Mouse (Mus musculus) megakaryocyte-erythroid progenitor cell, adult 5 weeks (primary cell): ENCODE data around the gene Mtcp1. TPM values are rescaled to one million over a fixed set of nuclear protein-coding genes. Genes with fewer than 3 reads are reported as not detected.

ENCODE experiments used
- polyA plus RNA-seq: library from polyadenylated mRNA; stranded (reverse); fragments of >175 nt; gene quantifications from 2 replicates; pipeline ENCODE4 v1.2.3, GENCODE M21; 2012

The Mtcp1 gene
- 0.26 and 0.30 TPM in 2 replicates for polyA plus RNA-seq

GRCm38 (mm10) chrX:75415936-75416785, at the start of gene Mtcp1, which contains the start of the genes Cmc4 and Brcc3:
TSS of gene Mtcp1 (minus strand) at chrX:75416588.
TSS of gene Cmc4 (minus strand) at chrX:75416584.
TSS of gene Brcc3 (plus strand) at chrX:75416628.

GRCm38 (mm10) chrX:75382195-75382771, 34.1 kb downstream of the Mtcp1 start, which contains the start of the genes Fundc2 and F8:
TSS of gene Fundc2 (plus strand) at chrX:75382399.
TSS of gene F8 (minus strand) at chrX:75382615.

Other genes starting within 250 kb of the Mtcp1 start
- 1.7 and 2.3 TPM in 2 replicates for gene Fundc2, start 34.2 kb downstream of the Mtcp1 start, polyA plus RNA-seq
- 0.05 TPM in 1 of 2 replicates, not detected in the other for gene F8, start 34.0 kb downstream of the Mtcp1 start, polyA plus RNA-seq
- 4.1 and 7.5 TPM in 2 replicates for gene Cmc4, start within 50 bp of the Mtcp1 start, polyA plus RNA-seq
- 1.2 and 1.5 TPM in 2 replicates for gene Brcc3, start within 50 bp of the Mtcp1 start, polyA plus RNA-seq
- gene Vbp1, start 97.7 kb upstream of the Mtcp1 start, polyA plus RNA-seq = 4.1 and 6.0 TPM in 2 replicates
- gene Rab39b, start 161.6 kb upstream of the Mtcp1 start, polyA plus RNA-seq = 0.05 TPM in 1 of 2 replicates, not detected in the other